Mouse (Mus musculus): ENCODE data around the gene Tmsb10.

- TF ChIP-seq POLR2A (IDR thresholded peaks at IDR 0.05; ENCODE audit: low read depth, low read length), result no peak
- no peak for TF ChIP-seq CTCF (IDR thresholded peaks at IDR 0.05; ENCODE audit: extremely low read depth, insufficient read length, insufficient replicate concordance, low read depth, low read length)
Measured at GRCm38 (mm10) chr6:72965199-72965598, 6.7 kb upstream of the Tmsb10 start.

Measured in small intestine, adult 2 months (tissue).